Mouse (Mus musculus) skeletal muscle tissue, adult 2 months (tissue): Measurements from ENCODE around the gene Mdn1.
A peak's percentile ranks its signal among the peaks of the same experiment; 100 is the strongest.

ENCODE experiments used
- DNase-seq: peaks from one replicate; pipeline ENCODE4 v3.0.0-alpha.2; 2012; ENCODE audit warnings: low read depth, low spot score

The Mdn1 gene

GRCm38 (mm10) chr4:32787110-32787509, 130.2 kb downstream of the Mdn1 start:
- DNase-seq, result no peak

- DNase-seq, result no peak
Observed at GRCm38 (mm10) chr4:32789020-32789419, 132.1 kb downstream of the Mdn1 start.

- DNase-seq, result no peak
Observed at GRCm38 (mm10) chr4:32798976-32799375, 142.1 kb downstream of the Mdn1 start.

DNA sequence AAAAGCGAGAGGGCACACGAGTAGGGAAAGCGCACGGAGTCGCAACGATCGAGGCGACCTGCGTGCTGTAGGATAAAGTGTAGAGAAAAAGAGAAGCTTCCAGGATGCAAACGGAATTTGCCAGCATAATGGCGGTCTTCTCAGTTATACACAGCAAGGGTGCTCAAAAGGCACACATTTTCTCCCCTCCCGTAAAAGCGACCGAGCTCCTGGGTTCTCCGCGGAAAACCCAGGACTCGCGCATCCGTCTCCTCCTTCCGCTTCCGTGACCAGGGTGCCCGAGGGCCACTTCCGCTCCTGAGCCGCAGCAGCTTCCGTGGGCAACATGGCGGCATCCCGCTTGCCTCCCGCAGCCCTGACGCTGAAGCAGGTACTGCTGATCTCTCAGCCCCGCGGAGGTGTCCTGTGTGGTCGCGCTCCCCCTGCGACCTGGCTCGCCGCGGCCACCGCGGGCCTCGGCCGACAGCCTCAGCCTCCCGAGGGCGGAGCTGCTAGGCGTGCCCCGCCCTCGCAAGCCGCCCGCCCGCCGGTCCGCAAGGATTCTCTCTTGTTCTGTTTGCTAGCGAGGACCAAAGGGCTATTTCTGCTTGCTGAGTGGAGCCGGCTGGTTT, 143.2 kb downstream of the Mdn1 start, which contains the start of gene Lyrm2:
TSS of gene Lyrm2 (plus strand) at position 288 of the 611 bp plus-strand sequence.
- DNase-seq, result peak; percentile 57

DNA sequence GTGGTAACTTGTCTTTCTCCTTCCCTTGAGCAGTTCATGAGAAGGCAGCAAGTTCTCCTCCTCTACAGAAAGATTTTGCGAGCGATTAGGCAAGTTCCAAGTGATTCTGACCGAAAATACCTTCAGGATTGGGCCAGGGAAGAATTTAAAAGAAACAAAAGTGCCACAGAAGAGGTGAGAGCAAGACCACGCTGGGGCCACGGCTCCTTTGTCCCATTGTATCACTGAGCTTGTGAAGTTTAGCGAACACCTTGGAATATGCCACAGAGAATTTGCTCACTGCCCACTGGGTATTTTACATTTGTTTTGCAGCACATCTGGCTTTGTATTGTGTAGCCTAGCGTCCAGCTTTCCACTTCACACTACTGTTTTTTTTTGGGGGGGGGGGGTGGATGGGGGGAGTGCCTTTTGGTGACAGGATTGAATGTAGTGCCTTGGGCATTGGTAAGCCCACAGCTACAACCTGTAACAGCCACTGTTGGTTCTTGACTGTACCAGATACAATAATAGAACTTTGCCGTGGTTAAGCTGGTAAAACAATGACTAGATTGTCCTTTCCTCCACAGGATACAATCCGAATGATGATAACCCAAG, 143.8 kb downstream of the Mdn1 start:
- DNase-seq, result no peak

- DNase-seq, result no peak
Observed at GRCm38 (mm10) chr4:32817478-32817877, 160.6 kb downstream of the Mdn1 start.

DNA sequence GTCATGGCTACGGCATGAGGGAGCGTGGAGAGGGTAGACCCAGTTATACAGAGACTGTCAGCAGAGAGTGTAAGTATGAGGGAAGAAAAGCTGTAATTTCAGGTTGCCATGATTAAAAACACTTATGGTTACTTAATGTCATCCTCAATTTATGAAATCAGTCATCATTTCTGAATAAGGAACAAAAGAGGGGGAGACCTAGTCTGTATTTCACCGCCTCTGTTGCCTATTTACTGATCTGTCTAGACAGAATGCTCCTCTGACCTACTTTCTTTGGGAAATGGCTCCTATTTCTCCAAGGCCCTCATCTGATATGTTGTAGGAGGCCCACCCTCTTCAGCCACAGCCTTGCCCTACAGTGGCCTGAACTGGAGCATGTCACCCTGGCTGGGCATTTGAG, 163.8 kb downstream of the Mdn1 start:
- DNase-seq, result no peak

- no peak for DNase-seq
Observed at GRCm38 (mm10) chr4:32824254-32824653, 167.3 kb downstream of the Mdn1 start.
